Mouse (Mus musculus): ENCODE data around the gene Ubxn7.

The Ubxn7 gene

GRCm38 (mm10) chr16:32433138-32433537 is 101.1 kb downstream of the Ubxn7 start:
- Histone ChIP-seq H3K27me3 (ENCODE audit: control insufficient read depth, insufficient read depth, low read length, poor library complexity, severe bottlenecking) (no peaks in the 10 kb centered on the region), H3K36me3 (ENCODE audit: control insufficient read depth, insufficient read depth, low read length, poor library complexity, severe bottlenecking) (no peaks in the 10 kb centered on the region)
- DNase-seq (ENCODE audit: low read depth, low spot score), result no peak

DNA sequence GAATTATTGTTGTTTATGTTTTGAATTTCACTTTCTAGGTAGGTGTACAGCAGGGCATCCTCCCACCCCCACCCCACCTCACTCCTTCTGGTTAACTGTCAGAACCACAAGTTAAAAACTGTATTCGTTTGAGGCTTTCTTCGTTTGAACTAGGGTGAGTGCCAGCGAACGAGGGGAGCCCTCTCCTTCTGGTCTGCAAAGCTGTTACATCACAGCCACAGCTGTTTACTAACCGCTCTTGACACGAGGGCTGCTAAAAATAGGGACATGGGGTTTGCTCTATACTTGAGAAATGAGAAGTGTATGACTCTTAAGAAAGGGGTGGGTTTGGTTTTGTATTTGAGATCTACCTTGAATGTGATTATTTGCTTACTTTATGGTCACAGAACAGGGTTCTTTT is 102.0 kb downstream of the Ubxn7 start:
- peak; percentile 80 for DNase-seq (ENCODE audit: low read depth, low spot score)
- H3K27me3 ChIP-seq (ENCODE audit: control insufficient read depth, insufficient read depth, low read length, poor library complexity, severe bottlenecking), result no peaks in the 10 kb centered on the region
- H3K36me3 ChIP-seq (ENCODE audit: control insufficient read depth, insufficient read depth, low read length, poor library complexity, severe bottlenecking), result no peaks in the 10 kb centered on the region

DNA sequence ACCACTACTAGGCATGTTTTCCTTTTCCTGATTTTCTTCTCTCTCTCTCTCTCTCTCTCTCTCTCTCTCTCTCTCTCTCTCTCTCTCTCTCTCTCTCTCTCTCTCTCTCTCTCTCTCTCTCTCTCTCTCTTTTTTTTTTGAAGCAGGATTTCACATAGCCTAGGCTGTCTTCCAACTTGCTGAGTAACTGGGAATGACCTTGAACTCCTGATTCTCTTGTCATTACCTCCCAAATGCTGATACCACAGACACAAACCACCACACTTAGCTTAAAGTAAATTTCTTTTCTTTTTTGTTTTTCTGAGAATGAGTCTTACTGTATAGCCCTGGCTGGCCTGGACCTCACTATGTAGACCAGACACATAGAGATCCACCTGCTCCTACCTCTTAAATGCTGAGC is 102.6 kb downstream of the Ubxn7 start:
- Histone ChIP-seq H3K27me3 (ENCODE audit: control insufficient read depth, insufficient read depth, low read length, poor library complexity, severe bottlenecking) (no peaks in the 10 kb centered on the region), H3K36me3 (ENCODE audit: control insufficient read depth, insufficient read depth, low read length, poor library complexity, severe bottlenecking) (no peaks in the 10 kb centered on the region)
- DNase-seq (ENCODE audit: low read depth, low spot score), result no peak

GRCm38 (mm10) chr16:32436657-32437056 is 104.6 kb downstream of the Ubxn7 start:
- DNase-seq (ENCODE audit: low read depth, low spot score), result no peak
- Histone ChIP-seq H3K27me3 (ENCODE audit: control insufficient read depth, insufficient read depth, low read length, poor library complexity, severe bottlenecking) (no peaks in the 10 kb centered on the region), H3K36me3 (ENCODE audit: control insufficient read depth, insufficient read depth, low read length, poor library complexity, severe bottlenecking) (no peaks in the 10 kb centered on the region)

DNA sequence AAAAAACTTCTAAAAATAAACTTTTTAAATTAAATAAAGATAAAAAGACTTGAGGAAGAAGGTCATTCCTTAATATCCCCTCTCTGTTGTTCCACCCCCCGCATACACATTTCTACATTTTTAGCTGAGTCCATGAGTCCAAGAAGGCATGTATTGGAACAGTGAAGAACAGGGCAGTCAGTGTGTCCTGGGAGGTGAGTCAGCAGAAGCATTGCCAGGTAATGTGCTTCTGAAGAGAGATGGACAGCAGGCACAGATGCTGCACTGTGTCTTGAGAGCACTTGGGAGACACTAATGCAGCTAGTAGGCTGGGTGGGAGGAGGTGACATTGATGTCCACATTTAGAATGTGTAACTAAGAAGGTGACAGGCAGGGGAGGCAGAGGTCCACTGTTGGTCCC is 105.2 kb downstream of the Ubxn7 start:
- DNase-seq (ENCODE audit: low read depth, low spot score), result no peak
- H3K36me3 ChIP-seq (ENCODE audit: control insufficient read depth, insufficient read depth, low read length, poor library complexity, severe bottlenecking), result no peaks in the 10 kb centered on the region

GRCm38 (mm10) chr16:32441432-32441831 is 109.4 kb downstream of the Ubxn7 start:
- H3K27me3 ChIP-seq (ENCODE audit: control insufficient read depth, insufficient read depth, low read length, poor library complexity, severe bottlenecking), result no peaks in the 10 kb centered on the region
- DNase-seq (ENCODE audit: low read depth, low spot score), result no peak
- no peaks in the 10 kb centered on the region for H3K36me3 ChIP-seq (ENCODE audit: control insufficient read depth, insufficient read depth, low read length, poor library complexity, severe bottlenecking)

More for the DNA sequence above, 105.2 kb downstream of the Ubxn7 start:
- H3K27me3 ChIP-seq (ENCODE audit: control insufficient read depth, insufficient read depth, low read length, poor library complexity, severe bottlenecking), result no peaks in the 10 kb centered on the region

All from splenic B cell, adult 2 months (primary cell).